Mouse (Mus musculus) NIH3T3 (cell line): Measurements from ENCODE around the gene Mcl1.
A peak's percentile ranks its signal among the peaks of the same experiment; 100 is the strongest.
"Not testable (repeated sequence)": the region's sequence is repeated elsewhere in the genome, so short reads cannot be mapped to it uniquely, and the experiment has no call there.

ENCODE experiments used
- DNase-seq: peaks from one replicate; pipeline ENCODE4 v3.0.0-alpha.2; 2012; ENCODE audit warnings: low read depth

Gene Mcl1

DNA sequence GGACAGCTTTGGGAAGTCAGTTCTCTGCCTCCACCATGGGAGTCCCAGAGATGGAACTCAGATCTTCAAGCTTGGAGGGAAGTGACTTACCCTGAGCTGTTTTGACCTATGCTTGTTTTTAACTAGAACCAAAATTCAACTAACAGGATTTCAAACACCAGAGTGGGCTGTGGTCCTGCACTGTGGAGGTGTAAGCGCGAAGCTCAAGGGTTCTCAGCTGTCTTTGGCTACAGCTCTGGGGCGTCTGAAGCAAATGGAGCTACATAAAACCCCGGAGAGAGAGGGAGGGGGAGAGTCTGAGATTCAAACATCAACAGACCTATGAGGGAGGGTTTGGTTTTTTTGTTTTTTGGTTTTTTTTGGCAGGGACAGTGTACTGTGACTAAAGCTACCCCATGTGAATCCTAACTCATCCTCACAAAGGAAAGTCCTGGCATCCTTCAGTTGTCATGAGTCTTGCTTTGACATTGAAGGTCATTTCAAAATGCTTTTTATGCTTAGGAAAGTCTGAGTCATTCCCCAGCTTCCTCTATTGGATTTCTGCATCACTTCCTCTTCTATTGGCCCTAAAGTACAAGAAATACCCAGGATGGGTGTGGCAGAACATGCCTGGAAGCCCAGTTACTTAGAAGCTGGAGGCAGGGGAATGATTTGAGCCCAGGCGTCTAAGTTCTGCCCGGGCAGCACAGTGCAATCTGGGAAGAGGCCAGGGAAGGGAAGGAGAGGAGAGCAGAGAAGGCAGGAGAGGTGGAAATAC, 8.1 kb upstream of the Mcl1 start:
- DNase-seq = peak; percentile 93

DNA sequence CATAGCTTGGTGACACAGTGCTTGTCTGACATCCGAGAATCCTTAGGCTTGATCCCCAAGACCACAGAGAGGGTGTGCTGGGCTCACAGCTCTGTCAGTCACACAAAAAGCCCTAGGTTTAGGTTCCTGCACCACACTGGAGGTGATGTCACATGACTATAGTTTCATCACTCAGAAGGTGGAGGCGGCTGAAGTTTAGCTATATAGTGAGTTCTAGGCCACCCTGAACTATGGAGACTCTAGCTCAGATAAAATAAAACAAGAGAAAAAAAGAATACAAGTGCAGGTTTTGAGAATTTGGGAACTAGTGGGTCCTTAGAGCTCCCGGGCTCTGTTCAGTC, 7.6 kb upstream of the Mcl1 start:
- no peak for DNase-seq

DNA sequence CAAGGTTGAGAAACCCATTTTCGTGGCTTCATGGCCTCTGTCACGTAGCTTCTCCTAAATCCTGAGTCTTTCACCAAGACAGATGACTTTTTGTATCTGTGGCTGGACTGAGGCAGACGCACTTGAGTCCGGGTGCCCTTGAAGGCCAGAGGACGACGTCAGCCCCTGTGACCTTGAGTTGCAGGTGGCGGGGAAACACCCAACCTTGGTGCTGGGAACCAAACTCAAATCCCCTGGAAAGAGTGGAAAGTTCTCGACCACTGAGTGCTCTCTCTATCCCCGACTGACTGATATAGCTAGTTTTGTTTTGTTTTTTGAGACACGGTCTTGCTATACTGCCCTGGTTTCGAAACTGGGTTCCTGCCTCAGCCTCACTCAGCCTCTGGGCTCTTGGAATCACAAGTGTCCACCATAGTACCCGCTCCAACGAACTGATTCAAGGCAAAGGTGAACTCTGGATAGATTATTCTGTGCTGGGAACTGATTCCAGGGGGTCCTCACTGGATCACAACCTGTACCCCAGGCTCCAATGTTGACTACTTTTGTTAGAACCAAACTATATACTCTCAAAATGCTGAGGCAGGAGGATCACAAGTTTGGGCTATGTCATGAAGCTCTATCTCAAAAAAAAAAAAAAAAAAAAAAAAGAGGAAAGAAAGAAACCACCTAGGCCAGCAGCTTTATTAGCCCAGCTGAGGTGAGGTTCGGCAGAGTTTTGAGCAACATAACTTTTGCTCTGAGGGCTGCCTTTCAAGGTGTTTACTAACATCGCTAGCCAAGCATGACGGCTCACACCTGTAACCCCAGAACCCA, 7.0 kb upstream of the Mcl1 start:
- DNase-seq = no peak

DNA sequence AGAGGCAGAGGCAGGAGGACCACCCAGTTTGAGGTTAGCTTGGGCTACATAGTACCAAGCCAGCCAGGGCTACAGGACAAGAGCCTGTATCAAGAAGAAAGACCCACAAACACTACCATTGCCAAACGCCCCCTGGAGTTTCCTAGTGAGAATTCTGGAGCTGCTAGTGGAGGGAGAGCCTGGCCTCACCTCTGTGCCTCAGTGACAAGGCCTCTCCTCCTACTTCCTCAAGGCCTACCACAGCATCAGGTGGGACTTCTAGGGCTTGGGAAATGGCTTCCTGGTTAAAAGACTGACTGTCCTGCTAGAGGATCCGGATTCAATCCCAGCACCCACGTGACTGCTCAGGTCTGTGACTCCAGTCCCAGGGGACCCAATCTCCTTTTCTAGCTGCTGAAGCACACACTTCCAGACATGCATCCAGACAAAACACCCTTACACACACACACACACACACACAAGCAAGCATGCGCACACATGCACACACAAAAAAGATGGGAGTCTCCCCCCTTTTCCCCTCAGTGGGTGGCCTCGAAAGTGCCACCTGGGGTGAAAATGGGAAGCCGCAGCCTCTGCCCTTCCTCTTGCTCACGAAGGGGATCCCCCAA, 6.3 kb upstream of the Mcl1 start:
- peak; percentile 16 for DNase-seq

DNA sequence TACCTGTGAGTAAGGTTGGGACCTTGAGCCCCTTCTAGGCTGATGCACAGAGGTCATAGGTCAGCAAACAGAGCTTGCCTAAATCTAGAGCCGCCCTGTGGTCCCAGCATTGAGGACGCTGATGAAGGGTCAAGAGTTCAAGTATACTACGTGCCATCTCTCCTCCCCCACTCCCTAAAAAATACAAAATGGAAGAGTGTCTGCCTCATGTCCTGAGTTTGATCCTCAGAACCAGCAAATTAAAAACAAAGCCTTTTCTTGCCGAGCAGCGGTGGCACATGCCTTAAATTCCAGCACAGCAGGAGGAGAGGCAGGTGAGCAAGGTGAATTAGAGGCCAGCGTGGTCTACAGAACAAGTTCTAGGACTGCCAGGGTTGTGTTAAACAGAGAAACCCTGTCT, 5.7 kb upstream of the Mcl1 start:
- DNase-seq = no peak

DNA sequence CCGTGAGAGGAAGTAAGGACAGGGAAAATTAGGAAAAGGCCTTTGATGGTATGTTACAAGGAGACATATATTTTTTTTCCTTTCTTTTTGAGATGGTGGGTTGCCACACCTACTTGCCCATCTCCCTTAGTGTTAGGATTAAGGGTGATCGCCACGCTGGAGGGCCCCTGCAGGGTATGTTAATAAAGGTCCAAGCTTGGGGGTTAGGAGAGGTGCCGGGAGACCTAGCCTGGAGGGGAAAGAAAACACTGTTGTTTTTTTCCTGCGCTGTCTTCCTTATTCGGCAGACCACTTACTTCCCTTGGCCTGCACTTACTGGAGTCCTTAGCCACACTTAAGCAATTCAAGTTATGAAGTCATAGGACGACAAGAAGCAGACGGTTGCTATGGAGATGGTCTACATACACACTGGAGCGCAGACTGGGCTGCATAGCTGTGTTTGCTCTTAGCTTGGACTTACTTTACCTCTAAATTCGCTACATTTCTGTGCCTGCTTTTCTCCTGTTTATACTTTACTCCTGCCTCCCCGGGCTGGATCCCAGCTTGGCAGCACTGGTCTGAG, 5.0 kb upstream of the Mcl1 start:
- peak; percentile 62 for DNase-seq

DNA sequence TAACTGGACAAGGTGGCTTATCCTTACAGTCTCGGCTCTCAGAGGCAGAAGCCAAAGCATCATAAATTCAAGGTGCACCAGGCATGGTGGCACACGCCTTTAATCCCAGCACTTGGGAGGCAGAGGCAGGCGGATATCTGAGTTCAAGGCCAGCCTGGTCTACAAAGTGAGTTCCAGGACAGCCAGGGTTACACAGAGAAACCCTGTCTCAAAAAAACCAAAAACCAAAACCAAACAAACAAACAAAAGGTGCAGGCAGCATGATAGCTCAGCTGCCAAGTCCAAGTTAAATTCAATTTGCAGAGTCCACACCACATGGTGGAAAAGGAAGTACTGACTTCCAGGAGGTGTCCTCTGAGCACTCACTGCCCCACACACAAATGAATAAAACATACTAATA, 4.2 kb upstream of the Mcl1 start:
- DNase-seq = not testable (repeated sequence)

DNA sequence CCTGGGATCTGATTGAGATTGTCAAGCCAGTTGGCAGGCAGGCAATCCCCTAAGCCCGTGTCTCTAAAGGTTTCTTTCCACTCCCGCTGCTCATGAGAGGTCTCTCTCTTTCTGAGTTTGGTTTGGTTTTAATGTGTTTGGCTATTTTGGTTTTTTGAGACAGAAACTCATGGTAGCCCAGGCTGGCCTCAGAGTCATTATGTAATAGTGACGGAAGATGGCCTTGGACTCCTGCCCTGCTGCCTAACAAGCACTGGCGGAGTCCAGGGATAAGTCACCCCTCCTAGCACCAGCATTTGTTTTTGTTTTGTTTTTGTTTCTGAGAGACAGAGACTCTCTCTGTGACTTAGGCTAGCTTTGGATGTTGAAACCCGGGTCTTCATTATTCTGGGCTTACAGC, 3.2 kb upstream of the Mcl1 start:
- DNase-seq = no peak

DNA sequence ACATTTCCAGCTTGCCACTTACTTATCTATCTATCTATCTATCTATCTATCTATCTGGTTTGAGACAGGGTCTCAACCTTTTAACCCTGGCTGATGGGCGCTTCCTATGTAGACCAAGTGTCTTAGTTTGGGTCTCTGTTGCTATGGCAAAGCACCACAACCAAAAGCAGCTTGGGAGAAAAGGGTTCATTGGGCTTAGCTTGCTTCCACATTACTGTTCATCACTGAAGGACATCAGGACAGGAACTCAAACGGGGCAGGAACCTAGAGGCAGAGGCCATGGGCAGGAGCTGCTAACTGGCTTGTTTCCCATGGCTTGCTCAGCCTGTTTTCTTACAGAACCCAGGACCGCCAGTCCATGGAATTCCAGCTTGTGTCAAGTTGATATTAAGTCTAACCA, 1.5 kb upstream of the Mcl1 start:
- DNase-seq = no peak

DNA sequence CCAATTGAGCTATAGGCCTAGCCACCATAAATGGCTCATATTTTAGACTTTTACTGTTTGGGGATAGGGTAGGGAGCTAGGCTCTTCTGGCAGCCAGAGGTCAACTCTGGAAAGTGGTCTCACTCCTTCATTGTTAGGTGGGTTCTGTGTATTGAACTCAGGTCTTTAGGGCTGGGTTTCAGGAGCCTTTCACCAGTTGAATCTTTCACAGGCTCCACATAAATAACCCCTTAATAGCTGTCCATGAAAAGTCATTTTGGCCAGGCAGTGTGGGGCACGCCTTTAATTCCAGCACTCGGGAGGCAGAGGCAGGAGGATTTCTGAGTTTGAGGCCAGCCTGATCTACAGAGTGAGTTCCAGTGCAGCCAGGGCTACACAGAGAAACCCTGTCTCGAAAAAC, 877 bp upstream of the Mcl1 start:
- DNase-seq = no peak

DNA sequence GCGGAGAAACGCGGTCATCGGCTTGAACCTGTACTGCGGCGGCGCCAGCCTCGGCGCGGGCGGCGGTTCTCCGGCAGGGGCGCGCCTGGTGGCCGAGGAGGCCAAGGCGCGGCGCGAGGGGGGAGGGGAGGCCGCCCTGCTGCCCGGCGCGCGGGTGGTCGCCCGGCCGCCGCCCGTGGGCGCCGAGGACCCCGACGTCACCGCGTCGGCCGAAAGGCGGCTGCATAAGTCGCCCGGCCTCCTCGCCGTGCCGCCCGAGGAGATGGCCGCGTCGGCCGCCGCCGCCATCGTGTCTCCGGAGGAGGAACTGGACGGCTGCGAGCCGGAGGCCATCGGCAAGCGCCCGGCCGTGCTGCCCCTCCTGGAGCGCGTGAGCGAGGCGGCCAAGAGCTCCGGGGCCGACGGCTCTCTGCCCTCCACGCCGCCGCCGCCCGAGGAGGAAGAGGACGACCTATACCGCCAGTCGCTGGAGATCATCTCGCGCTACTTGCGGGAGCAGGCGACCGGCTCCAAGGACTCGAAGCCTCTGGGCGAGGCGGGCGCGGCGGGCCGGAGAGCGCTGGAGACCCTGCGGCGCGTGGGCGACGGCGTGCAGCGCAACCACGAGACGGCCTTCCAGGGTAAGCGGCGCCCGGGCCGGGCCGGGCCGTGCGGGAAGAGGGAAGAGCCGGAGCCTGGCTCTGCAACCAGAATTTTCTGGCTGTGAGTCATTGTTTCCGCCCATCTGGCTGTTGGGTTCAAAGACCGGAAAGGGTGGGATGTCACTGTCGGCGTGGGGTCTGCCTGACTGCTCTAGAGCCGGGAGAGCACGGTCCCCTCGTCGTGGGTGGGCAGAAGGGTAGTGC, 502 bp downstream of the Mcl1 start:
- DNase-seq = peak; percentile 85

DNA sequence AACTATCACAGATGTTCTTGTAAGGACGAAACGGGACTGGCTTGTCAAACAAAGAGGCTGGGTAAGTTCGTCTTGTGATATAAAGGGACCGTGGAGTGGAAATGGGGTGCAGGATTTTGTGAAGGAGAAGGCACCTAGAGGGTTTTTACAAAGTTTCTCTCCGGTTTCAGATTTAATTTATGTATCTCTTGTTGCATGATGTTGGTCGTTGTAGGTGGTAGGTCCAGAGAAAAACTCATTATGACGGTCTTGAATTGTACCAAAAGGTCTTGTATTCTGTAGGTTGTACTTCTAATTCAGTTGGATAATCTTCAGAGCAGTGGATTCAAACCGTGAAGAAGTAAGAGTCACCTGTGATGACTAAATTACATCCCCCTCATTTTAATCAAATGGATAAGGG, 1.4 kb downstream of the Mcl1 start:
- no peak for DNase-seq

DNA sequence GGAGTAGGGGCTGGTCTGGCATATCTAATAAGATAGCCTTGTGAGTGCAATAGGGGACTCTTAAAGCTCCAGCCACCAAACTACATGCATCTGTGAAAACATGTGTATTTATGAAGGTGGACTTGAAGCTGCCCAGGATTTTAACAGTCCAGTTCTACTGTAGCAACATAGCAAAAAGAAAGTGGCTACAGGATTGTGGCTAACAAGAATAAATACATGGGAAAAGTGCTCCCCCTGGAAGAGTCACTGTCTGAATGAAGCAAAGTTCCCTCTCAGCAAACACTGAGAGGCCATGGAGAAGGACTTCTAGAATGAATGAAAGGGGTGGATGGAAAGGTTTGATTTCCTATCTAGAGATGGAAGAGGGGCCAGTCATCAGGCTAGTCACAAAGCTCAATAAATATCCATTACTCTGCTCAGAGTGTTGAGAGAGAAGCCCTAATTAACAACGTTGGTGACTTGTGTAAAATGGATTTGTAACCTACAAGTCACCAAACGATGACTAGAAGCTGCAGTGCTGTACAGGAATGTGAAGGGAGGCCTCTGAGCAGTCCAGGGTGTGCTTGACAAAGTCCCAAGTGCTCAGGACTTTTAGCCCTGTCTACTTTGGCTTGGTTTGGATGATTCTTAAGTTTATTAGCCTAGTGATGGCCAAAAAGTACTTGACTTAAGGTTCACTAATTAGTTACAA, 2.3 kb downstream of the Mcl1 start:
- DNase-seq = no peak

DNA sequence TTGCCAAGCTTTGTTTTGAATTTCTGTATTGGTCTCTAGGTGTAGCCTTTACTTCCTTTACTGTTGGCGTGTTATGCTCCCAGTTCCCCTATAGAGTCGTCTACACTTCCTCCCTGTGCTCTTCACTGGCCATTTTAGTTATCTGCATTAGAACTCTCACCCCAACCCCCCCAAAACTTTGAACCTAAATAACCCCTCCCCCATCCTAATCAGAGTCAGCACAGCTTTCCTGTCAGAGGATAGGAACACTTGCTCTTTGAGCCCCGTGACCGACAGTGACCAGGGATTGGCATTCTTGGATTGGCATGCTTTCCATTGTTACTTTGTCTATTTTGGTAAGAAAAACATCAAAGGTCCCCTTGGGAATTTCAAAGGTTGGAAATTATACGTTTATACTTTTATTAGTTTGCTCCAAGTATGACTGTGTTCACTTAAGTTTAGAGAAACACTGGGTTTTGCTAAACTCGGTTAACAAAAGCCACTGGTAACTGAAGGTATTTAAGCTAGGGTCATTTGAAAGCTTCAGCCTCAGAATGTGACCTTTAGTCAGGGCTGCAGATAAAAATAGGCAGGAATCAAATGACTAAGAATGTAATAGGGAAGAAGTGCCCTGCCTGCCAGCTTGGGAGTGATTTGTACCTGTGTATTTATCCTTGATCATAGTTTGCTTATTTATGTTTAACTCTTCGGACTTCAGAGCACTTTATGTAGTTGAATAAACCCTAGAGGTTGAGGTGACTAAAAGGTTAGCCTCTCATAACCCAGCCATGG, 3.5 kb downstream of the Mcl1 start:
- DNase-seq = no peak

DNA sequence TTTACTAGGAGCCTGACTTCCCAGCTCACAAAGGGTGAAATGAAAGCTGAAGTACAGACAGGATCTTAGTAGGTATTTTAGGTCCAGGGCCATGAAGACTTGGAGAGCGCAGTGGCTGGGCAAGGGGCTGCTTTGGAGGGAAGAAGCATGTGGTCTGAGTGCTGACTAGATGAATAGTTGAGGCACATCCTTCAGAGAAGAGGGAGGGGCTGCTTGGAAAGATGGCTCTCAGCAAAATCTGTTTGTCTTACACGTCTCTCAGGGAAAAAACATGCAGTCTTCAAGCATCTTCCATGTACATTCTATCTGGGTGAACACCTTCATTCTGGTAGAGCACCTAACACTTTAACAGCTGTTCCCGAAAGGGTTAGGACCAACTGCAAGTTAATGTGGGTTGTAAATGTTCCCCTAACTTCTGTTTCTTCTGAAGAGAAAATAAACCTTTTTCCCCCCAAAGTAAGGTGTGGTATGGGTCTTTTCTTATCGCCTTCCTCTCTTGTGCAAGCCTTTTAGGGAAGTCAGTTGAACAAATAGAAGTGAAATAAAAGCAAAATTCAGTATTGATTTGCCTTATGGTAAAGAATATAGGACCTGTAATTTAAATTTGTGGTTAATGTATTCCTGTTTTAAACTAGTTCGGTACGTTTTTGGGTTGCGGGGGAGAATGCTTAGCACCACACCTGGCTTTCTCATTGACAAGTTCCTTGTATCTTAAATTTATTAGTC, 4.3 kb downstream of the Mcl1 start:
- DNase-seq = no peak

DNA sequence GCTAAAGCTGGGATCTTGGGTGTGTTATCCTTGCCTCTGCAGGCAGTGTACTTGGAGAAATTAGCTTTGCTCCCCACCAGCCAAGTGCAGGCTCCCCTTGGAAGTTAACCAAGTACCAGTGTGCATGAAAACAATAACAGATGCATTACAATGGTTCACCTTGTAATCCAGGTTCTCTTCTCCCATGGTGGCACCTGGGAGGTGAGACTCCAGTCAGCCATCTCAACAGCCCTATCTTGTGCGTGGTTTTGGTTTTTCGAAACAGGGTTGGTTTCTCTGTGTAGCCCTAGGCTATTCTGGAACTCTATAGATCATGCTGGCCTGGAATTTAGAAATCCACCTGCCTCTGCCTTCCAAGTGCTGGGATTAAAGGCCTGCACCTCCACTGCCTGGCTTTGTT, 4.9 kb downstream of the Mcl1 start:
- DNase-seq = no peak

DNA sequence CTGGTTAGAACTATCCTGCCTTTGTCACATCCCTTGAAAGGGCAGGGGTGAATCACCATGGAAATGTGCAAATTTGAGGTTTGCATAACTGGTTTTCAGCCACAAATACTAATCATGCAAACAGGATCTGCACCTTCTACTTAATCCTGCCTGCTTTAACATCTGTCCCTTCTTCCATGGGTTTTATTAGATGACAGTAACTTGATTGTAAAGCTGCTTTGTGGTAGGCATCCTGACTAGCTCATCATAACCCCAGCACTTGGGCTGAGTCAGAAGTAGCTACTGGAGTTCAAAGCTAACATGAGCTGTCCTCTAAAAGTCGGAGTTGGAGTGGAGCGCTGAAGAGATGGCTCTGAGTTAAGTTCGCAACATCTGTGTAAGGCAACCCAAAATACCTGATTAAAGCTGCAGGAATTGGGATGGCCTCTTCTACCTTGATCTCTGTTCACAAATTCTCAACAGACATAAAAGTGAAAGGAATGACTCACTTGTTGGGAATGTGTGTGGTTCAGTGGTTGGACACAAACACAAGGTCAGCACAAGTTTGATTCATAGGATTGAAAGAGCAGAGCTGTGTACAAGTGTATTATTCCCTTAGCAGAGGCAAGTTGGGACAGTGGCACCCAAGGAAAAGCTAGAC, 5.5 kb downstream of the Mcl1 start:
- peak; percentile 72 for DNase-seq

DNA sequence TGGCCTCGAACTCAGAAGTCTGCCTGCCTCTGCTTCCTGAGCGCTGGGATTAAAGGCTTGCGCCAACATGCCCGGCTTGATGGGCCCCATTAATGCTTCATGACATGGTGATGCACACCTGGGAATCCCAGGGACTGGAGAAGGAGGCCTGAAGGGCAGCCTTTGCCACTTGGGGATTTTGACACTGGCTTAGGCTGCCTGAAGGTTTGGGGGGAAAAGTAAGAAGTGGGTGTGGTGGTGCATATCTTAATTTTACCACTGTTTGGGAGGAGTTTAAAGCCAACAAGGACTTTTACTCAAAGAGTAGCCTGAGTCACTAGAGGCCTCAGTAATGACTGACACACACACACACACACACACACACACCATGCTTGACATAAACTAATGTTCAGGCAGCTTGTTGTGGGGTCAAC, 6.4 kb downstream of the Mcl1 start:
- DNase-seq = no peak

DNA sequence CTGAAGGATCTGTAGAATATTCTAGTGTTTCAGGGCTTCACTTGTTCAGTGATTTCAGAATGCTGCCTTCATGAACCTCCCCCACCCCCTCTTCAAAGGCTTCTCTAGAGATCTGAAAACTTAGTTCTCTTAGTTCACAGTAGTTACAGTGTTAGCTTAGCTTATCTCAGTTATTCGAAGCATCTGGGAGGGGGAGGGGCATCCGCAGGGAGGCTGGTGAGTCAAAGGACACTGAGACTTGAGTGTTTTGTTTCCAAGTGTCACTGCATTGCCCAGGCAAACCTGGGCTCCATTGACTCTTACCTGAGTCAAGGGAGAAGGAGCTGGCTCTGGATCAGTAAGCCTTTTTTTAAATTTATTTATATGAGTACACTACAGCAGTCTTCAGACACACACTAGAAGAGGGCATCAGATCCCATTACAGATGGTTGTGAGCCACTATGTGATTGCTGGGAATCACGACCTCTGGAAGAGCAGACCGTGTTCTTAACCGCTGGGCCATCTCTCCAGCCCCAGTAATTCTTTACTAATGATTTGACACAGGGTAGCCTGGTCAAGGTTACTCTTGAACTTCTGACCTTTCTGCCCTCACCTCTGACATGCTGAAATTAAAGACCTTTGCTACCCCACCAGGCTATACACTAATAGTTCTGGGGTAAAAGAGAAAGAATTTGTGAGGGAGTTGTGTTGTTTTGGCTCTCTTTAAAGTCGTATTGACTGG, 7.7 kb downstream of the Mcl1 start:
- DNase-seq = peak; percentile 64
